Mouse (Mus musculus) MEL (cell line): ENCODE results near the gene Rabggta. TPM values are rescaled to one million over a fixed set of nuclear protein-coding genes. Genes with fewer than 3 reads are reported as not detected.

Experiments used
- DNase-seq: peaks from one replicate; pipeline ENCODE4 v3.0.0; 2011; ENCODE audit warnings: low read depth, low spot score
- H3K27ac ChIP-seq: 2 replicates; pipeline ENCODE4 v1.5.1; 2012; ENCODE audit warnings: low read depth, mild to moderate bottlenecking, control low read depth, low read length, moderate library complexity; ENCODE audit not compliant: control insufficient read depth
- H3K27me3 ChIP-seq, 2 experiments: fragments of 150-350 bp in 1 of 2; sonication (generic) in 1 of 2; 2 replicates each; pipeline ENCODE4 v1.6.1; 2012; ENCODE audit warnings: low read length in 2 of 2, mild to moderate bottlenecking in 2 of 2, improper control_type of control experiment in 1 of 2, moderate library complexity in 1 of 2; ENCODE audit not compliant: insufficient read depth in 2 of 2, control insufficient read depth in 1 of 2
- H3K36me3 ChIP-seq, 2 experiments: 2 replicates each; pipeline ENCODE4 v1.6.1; 2012 to 2014; ENCODE audit warnings: low read length in 2 of 2, improper control_type of control experiment in 1 of 2, inconsistent platforms in 1 of 2, mild to moderate bottlenecking in 1 of 2; ENCODE audit not compliant: insufficient read depth in 2 of 2, control insufficient read depth in 1 of 2
- H3K4me1 ChIP-seq, 2 experiments: fragments of 150-350 bp in 1 of 2; sonication (generic) in 1 of 2; 2 replicates each; pipeline ENCODE4 v1.6.1; 2012; ENCODE audit warnings: low read length in 2 of 2, improper control_type of control experiment in 1 of 2, mild to moderate bottlenecking in 1 of 2; ENCODE audit not compliant: insufficient read depth in 2 of 2, control insufficient read depth in 1 of 2
- H3K4me3 ChIP-seq, 2 experiments: fragments of 150-350 bp in 1 of 2; sonication (generic) in 1 of 2; 2 replicates each; pipeline ENCODE4 v1.5.1; 2012; ENCODE audit warnings: low read depth in 2 of 2, low read length in 2 of 2, mild to moderate bottlenecking in 2 of 2, moderate library complexity in 2 of 2, control low read depth in 1 of 2, improper control_type of control experiment in 1 of 2; ENCODE audit not compliant: control insufficient read depth in 1 of 2, insufficient read depth in 1 of 2
- H3K79me2 ChIP-seq: 2 replicates; pipeline ENCODE4 v1.6.1; 2012; ENCODE audit warnings: mild to moderate bottlenecking, low read length, moderate library complexity; ENCODE audit not compliant: control insufficient read depth, poor library complexity, insufficient read depth
- H3K9ac ChIP-seq: 2 replicates; pipeline ENCODE4 v1.6.1; 2012; ENCODE audit warnings: low read depth, mild to moderate bottlenecking, control low read depth, low read length, moderate library complexity; ENCODE audit not compliant: control insufficient read depth, poor library complexity, severe bottlenecking
- H3K9me3 ChIP-seq: fragments of 150-350 bp; sonication (generic); replicated peaks from 2 replicates; pipeline ENCODE4 v1.6.1; 2012; ENCODE audit warnings: mild to moderate bottlenecking, low read length, improper control_type of control experiment, moderate library complexity; ENCODE audit not compliant: insufficient read depth
- CHD1 ChIP-seq: IDR thresholded peaks from 2 replicates; pipeline ENCODE4 v1.6.1; 2012; ENCODE audit warnings: low read depth, mild to moderate bottlenecking, inconsistent platforms, low read length, improper control_type of control experiment
- E2F4 ChIP-seq: IDR thresholded peaks from 2 replicates; pipeline ENCODE4 v1.6.1; 2011; ENCODE audit warnings: low read depth, low read length, improper control_type of control experiment, borderline replicate concordance
- EP300 ChIP-seq, 2 experiments: IDR thresholded peaks; 2 replicates each; pipeline ENCODE4 v1.6.1; 2011; ENCODE audit warnings: improper control_type of control experiment in 2 of 2, low read length in 2 of 2, low read depth in 1 of 2, mild to moderate bottlenecking in 1 of 2
- GABPA ChIP-seq: IDR thresholded peaks from 2 replicates; pipeline ENCODE4 v1.6.1; 2012; ENCODE audit warnings: low read depth, mild to moderate bottlenecking, inconsistent platforms, low read length, improper control_type of control experiment, moderate library complexity
- GATA1 ChIP-seq: IDR thresholded peaks from 2 replicates; pipeline ENCODE4 v1.6.1; 2011; ENCODE audit warnings: low read depth, low read length, improper control_type of control experiment
- HCFC1 ChIP-seq: IDR thresholded peaks from 2 replicates; pipeline ENCODE4 v1.6.1; 2012; ENCODE audit warnings: low read depth, mild to moderate bottlenecking, inconsistent platforms, low read length, improper control_type of control experiment, moderate library complexity
- JUND ChIP-seq: IDR thresholded peaks from 2 replicates; pipeline ENCODE4 v1.6.1; 2011; ENCODE audit warnings: low read depth, mild to moderate bottlenecking, improper control_type of control experiment, low read length
- KAT2A ChIP-seq: conservative IDR thresholded peaks from 2 replicates; pipeline ENCODE4 v1.6.1; 2012; ENCODE audit warnings: low read depth, low read length, improper control_type of control experiment, inconsistent platforms
- MAFK ChIP-seq: IDR thresholded peaks from 2 replicates; pipeline ENCODE4 v1.6.1; 2011; ENCODE audit warnings: low read depth, mild to moderate bottlenecking, low read length, improper control_type of control experiment, borderline replicate concordance
- MAX ChIP-seq: IDR thresholded peaks from 2 replicates; pipeline ENCODE4 v1.6.1; 2011; ENCODE audit warnings: low read length, improper control_type of control experiment
- MAZ ChIP-seq: IDR thresholded peaks from 2 replicates; pipeline ENCODE4 v1.6.1; 2012; ENCODE audit warnings: low read depth, mild to moderate bottlenecking, inconsistent platforms, low read length, improper control_type of control experiment
- MEF2A ChIP-seq: IDR thresholded peaks from 2 replicates; pipeline ENCODE4 v1.6.1; 2014; ENCODE audit warnings: low read depth, mild to moderate bottlenecking, inconsistent platforms, low read length, improper control_type of control experiment; ENCODE audit not compliant: poor library complexity, insufficient replicate concordance, severe bottlenecking; ENCODE audit errors: extremely low read depth
- MXI1 ChIP-seq: IDR thresholded peaks from 2 replicates; pipeline ENCODE4 v1.6.1; 2011; ENCODE audit warnings: mild to moderate bottlenecking, low read depth, low read length, improper control_type of control experiment
- MYB ChIP-seq: IDR thresholded peaks from 2 replicates; pipeline ENCODE4 v1.6.1; 2011; ENCODE audit warnings: mild to moderate bottlenecking, low read depth, low read length, improper control_type of control experiment
- MYC ChIP-seq: IDR thresholded peaks from 2 replicates; pipeline ENCODE4 v1.6.1; 2011; ENCODE audit warnings: low read depth, mild to moderate bottlenecking, low read length, improper control_type of control experiment, moderate library complexity
- NRF1 ChIP-seq: IDR thresholded peaks from 2 replicates; pipeline ENCODE4 v1.6.1; 2014; ENCODE audit warnings: low read depth, mild to moderate bottlenecking, inconsistent platforms, low read length, improper control_type of control experiment, moderate library complexity; ENCODE audit not compliant: poor library complexity, insufficient read depth, severe bottlenecking
- POLR2A ChIP-seq, 2 experiments: IDR thresholded peaks; 2 replicates each; pipeline ENCODE4 v1.6.1; 2011 to 2012; ENCODE audit warnings: low read length in 2 of 2, mild to moderate bottlenecking in 2 of 2, control low read depth in 1 of 2, improper control_type of control experiment in 1 of 2, low read depth in 1 of 2, moderate library complexity in 1 of 2; ENCODE audit not compliant: control insufficient read depth in 1 of 2, insufficient read depth in 1 of 2, poor library complexity in 1 of 2
- RAD21 ChIP-seq: IDR thresholded peaks from 2 replicates; pipeline ENCODE4 v1.6.1; 2011; ENCODE audit warnings: mild to moderate bottlenecking, low read depth, low read length, improper control_type of control experiment
- SIN3A ChIP-seq: IDR thresholded peaks from 2 replicates; pipeline ENCODE4 v1.6.1; 2012; ENCODE audit warnings: low read length, improper control_type of control experiment, inconsistent platforms
- TAL1 ChIP-seq: IDR thresholded peaks from 2 replicates; pipeline ENCODE4 v1.6.1; 2012; ENCODE audit warnings: mild to moderate bottlenecking, inconsistent platforms, low read length, moderate library complexity, mixed read lengths
- TCF12 ChIP-seq: IDR thresholded peaks from 2 replicates; pipeline ENCODE4 v1.6.1; 2014; ENCODE audit warnings: low read depth, mild to moderate bottlenecking, inconsistent platforms, low read length, improper control_type of control experiment, moderate library complexity
- UBTF ChIP-seq: IDR thresholded peaks from 2 replicates; pipeline ENCODE4 v1.6.1; 2012; ENCODE audit warnings: low read depth, mild to moderate bottlenecking, inconsistent platforms, low read length, improper control_type of control experiment, moderate library complexity, borderline replicate concordance; ENCODE audit not compliant: insufficient read depth
- ZKSCAN1 ChIP-seq: IDR thresholded peaks from 2 replicates; pipeline ENCODE4 v1.6.1; 2012; ENCODE audit warnings: low read depth, mild to moderate bottlenecking, inconsistent platforms, low read length, improper control_type of control experiment, moderate library complexity
- ZMIZ1 ChIP-seq: IDR thresholded peaks from 2 replicates; pipeline ENCODE4 v1.6.1; 2012; ENCODE audit warnings: low read depth, mild to moderate bottlenecking, inconsistent platforms, low read length, improper control_type of control experiment, moderate library complexity
- ZNF384 ChIP-seq: IDR thresholded peaks from 2 replicates; pipeline ENCODE4 v1.6.1; 2012; ENCODE audit warnings: low read depth, mild to moderate bottlenecking, inconsistent platforms, low read length, improper control_type of control experiment
- polyA plus RNA-seq, 2 experiments: library from polyadenylated mRNA; stranded (reverse) in 1 of 2; unstranded in 1 of 2; fragments of >175 nt in 1 of 2; fragments of >200 nt in 1 of 2; gene quantifications; 2 replicates each; pipeline versions ENCODE4 v1.2.1 to v1.2.4; 2012; ENCODE audit warnings: low replicate concordance in 2 of 2, low read depth in 1 of 2; ENCODE audit not compliant: insufficient read length in 2 of 2, insufficient read depth in 1 of 2, missing spikeins in 1 of 2
- total RNA-seq: library from RNA; depleted of rRNA; stranded (reverse); fragments of 300-350 nt; gene quantifications from 2 replicates; pipeline ENCODE4 v1.2.3, GENCODE M21; 2012

The Rabggta gene
- total and polyA plus RNA-seq, 3 experiments = 22.8 to 32.0 TPM; not detected in 1

DNA sequence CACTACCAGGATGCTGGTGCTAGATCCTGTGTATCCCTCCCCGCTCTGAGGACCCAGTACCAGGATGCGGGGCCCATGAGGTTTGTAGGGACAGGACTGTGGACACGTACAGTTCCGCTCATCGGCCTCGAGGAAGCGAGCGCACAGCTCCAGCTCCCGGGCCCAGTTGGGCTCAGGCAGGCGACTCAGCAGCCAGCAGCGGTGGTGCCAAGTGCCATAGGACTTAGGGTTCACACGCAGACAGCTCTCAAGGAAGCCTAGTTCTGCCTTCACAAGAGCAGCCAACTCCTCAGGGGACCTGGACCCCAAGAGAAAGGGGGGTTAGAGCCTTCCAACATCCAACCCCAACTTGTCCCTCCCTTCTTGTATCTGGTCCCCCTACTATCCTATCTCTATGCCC is 1.4 kb downstream of the Rabggta start:
- peaks cover 0 to 14% of the 10 kb centered on the region in 2 experiments; a peak in 2 of 4 replicates for H3K36me3 ChIP-seq
- TF ChIP-seq SIN3A (no peak), UBTF (no peak), ZNF384 (no peak), MYC (no peak), MAX (no peak), ZMIZ1 (no peak), GABPA (no peak), RAD21 (no peak), CHD1 (no peak), NRF1 (no peak), KAT2A (no peak), HCFC1 (no peak), TCF12 (no peak), POLR2A (IDR thresholded peaks at IDR 0.05; ENCODE audit: control insufficient read depth in 1 of 2, insufficient read depth in 1 of 2, low read depth in 1 of 2, low read length in 2 of 2, poor library complexity in 1 of 2) (no peak), MAFK (no peak), ZKSCAN1 (no peak), MEF2A (no peak)
- H3K27me3 ChIP-seq = no peaks in the 10 kb centered on the region
- H3K9ac ChIP-seq = no peak overlapping the region
- H3K4me1 ChIP-seq = peaks cover 11 to 12% of the 10 kb centered on the region in 2 experiments
- no peak for DNase-seq
- H3K4me3 ChIP-seq = no peak overlapping the region
- H3K27ac ChIP-seq = no peak overlapping the region
- peaks cover 2% of the 10 kb centered on the region; the same call in 1 of the 2 replicates for H3K79me2 ChIP-seq
- no peaks in the 10 kb centered on the region for H3K9me3 ChIP-seq

DNA sequence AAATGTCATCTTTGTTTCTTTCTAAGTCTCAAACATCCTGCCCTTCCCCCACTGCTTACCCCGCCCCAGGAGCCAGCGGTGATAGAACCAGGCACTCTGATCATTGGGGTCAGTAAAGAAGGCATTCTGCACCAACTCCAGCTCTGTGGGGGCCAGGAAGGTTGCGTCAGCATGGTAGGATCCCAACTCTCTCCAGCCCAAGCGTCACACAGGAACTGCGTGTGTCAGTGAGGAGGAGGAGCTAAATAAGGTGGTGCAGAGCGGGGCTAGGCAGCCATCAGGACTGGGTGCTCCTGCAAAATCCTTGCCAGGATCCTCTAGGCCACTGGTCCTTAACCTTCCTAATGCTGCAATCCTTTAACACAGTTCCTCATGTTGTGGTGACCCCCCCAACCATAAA is 2.3 kb downstream of the Rabggta start:
- H3K4me3 ChIP-seq = no peak overlapping the region
- peaks cover 11 to 15% of the 10 kb centered on the region in 2 experiments for H3K4me1 ChIP-seq
- peaks cover 0 to 18% of the 10 kb centered on the region in 2 experiments; a peak in 2 of 4 replicates for H3K36me3 ChIP-seq
- H3K79me2 ChIP-seq = peaks cover 2% of the 10 kb centered on the region; the same call in 1 of the 2 replicates
- no peaks in the 10 kb centered on the region for H3K9me3 ChIP-seq
- H3K27me3 ChIP-seq = no peaks in the 10 kb centered on the region
- TF ChIP-seq UBTF (no peak), E2F4 (no peak), EP300 (IDR thresholded peaks at IDR 0.05; ENCODE audit: low read depth in 1 of 2, low read length in 2 of 2) (no peak), MEF2A (no peak), CHD1 (no peak), JUND (no peak), MAZ (no peak), SIN3A (no peak), GATA1 (no peak), HCFC1 (no peak), MXI1 (no peak), KAT2A (no peak), TAL1 (no peak), MYB (no peak)
- H3K9ac ChIP-seq = no peak overlapping the region
- no peak overlapping the region for H3K27ac ChIP-seq
- no peak for DNase-seq
